Mouse (Mus musculus) right cerebral cortex, adult 2 months (tissue): ENCODE data around the gene Zbtb25.

Experiments
- DNase-seq, 2 experiments: peaks; one replicate each; pipeline ENCODE4 v3.0.0; 2021 to 2022; ENCODE audit warnings: low spot score in 2 of 2

Gene Zbtb25

DNA sequence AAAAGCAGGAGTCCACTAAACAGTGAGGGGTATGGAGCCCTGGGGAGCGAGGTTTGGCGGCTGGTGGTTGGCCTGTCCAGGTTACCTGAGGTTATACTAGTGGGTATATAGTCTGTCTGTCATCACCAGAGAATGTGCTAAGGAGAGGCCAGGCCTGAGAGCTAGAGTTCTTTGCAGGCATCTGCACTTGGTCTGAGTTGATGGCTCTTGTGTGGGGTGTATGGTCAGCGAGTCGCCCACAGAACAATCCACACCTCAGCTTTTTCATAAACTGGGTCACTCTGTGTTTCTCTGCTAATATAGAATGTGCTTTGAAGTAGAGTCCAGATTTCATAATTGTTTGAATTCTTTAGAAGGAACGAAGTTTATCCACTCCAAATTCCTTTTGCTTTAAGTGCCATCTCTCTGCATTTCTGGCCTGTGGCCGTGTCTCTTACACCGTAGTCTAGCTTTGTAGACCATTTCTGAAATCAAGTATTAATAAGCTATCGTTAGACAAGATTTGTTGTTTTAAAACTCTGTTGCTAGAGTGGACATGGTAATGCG, 70.0 kb downstream of the Zbtb25 start:
- DNase-seq: no peak

DNA sequence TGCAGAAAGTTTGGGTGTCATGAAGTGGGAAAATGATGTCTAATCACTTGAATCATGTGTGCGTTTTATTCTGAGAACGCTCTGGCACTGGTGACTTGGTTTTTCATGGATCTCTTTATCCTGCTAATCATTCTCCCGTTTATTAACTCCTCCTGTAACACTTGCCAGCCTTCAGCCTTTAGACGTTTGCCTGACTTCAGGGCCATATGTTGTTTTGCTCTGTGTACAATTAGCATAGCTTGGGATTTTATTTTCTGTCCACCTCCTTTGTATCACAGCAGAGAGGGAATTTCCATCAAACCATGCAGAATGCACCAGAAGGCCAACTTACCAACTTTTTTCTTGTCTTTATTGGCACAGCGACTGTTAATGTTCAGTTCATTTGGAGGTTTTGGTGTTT, 71.6 kb downstream of the Zbtb25 start:
- DNase-seq: no peak
